Mouse (Mus musculus) embryo, embryonic 11 days (tissue): ENCODE results near the gene 4922502D21Rik.
"Not testable (repeated sequence)": the region's sequence is repeated elsewhere in the genome, so short reads cannot be mapped to it uniquely, and the experiment has no call there.

ENCODE experiments used
- DNase-seq: peaks from one replicate; pipeline ENCODE4 v3.0.0-alpha.2; 2015

Gene 4922502D21Rik

GRCm38 (mm10) chr6:129331610-129332009 is at the start of gene 4922502D21Rik:
Gene 4922502D21Rik, minus strand, starts transcription at chr6:129331796.
- no peak for DNase-seq

GRCm38 (mm10) chr6:129380454-129380853 is 48.9 kb upstream of the 4922502D21Rik start:
- DNase-seq: no peak

- no peak for DNase-seq
Observed at GRCm38 (mm10) chr6:129374937-129375471, 43.4 kb upstream of the 4922502D21Rik start.

GRCm38 (mm10) chr6:129369374-129370132 is 38.0 kb upstream of the 4922502D21Rik start:
- no peak for DNase-seq

- DNase-seq: peak; percentile 71
Observed at GRCm38 (mm10) chr6:129365959-129366359, 34.4 kb upstream of the 4922502D21Rik start.

- no peak for DNase-seq
Observed at GRCm38 (mm10) chr6:129363942-129364341, 32.3 kb upstream of the 4922502D21Rik start.

- no peak for DNase-seq
Observed at GRCm38 (mm10) chr6:129359515-129359914, 27.9 kb upstream of the 4922502D21Rik start.

- no peak for DNase-seq
Observed at GRCm38 (mm10) chr6:129356430-129356829, 24.8 kb upstream of the 4922502D21Rik start.

GRCm38 (mm10) chr6:129355774-129356173 is 24.2 kb upstream of the 4922502D21Rik start:
- no peak for DNase-seq

GRCm38 (mm10) chr6:129351091-129351490 is 19.5 kb upstream of the 4922502D21Rik start:
- DNase-seq: no peak

- no peak for DNase-seq
Observed at GRCm38 (mm10) chr6:129349524-129350352, 18.1 kb upstream of the 4922502D21Rik start.

- DNase-seq: no peak
Observed at GRCm38 (mm10) chr6:129344408-129344807, 12.8 kb upstream of the 4922502D21Rik start.

- DNase-seq: not testable (repeated sequence)
Observed at GRCm38 (mm10) chr6:129342391-129342790, 10.8 kb upstream of the 4922502D21Rik start, which contains the start of gene Clec12a. Gene Clec12a, plus strand, starts transcription at chr6:129342691.

- DNase-seq: no peak
Observed at GRCm38 (mm10) chr6:129337751-129338150, 6.2 kb upstream of the 4922502D21Rik start.

- peak; percentile 66 for DNase-seq
Observed at GRCm38 (mm10) chr6:129333674-129334078, 2.1 kb upstream of the 4922502D21Rik start.

- no peak for DNase-seq
Observed at GRCm38 (mm10) chr6:129326568-129327150, 4.9 kb downstream of the 4922502D21Rik start.

GRCm38 (mm10) chr6:129326016-129326415 is 5.6 kb downstream of the 4922502D21Rik start:
- DNase-seq: no peak

- DNase-seq: no peak
Observed at GRCm38 (mm10) chr6:129319331-129319730, 12.3 kb downstream of the 4922502D21Rik start.

GRCm38 (mm10) chr6:129318395-129318794 is 13.2 kb downstream of the 4922502D21Rik start:
- no peak for DNase-seq

- no peak for DNase-seq
Observed at GRCm38 (mm10) chr6:129316463-129316862, 15.1 kb downstream of the 4922502D21Rik start.

- DNase-seq: no peak
Observed at GRCm38 (mm10) chr6:129315698-129316097, 15.9 kb downstream of the 4922502D21Rik start.

- DNase-seq: no peak
Observed at GRCm38 (mm10) chr6:129314655-129315168, 16.9 kb downstream of the 4922502D21Rik start.

- DNase-seq: no peak
Observed at GRCm38 (mm10) chr6:129312499-129312898, 19.1 kb downstream of the 4922502D21Rik start.
